Mouse (Mus musculus): ENCODE results near the gene Snapc2.
A peak's percentile ranks its signal among the peaks of the same experiment; 100 is the strongest.

Gene Snapc2

GRCm38 (mm10) chr8:4265160-4265914 lies 12.5 kb downstream of the Snapc2 start:
- DNase-seq (ENCODE audit: low read depth, low spot score), result no peak

GRCm38 (mm10) chr8:4267627-4268026 lies 14.7 kb downstream of the Snapc2 start:
- DNase-seq (ENCODE audit: low read depth, low spot score), result peak; percentile 72

- DNase-seq (ENCODE audit: low read depth, low spot score), result no peak
Measured at GRCm38 (mm10) chr8:4269609-4270008, 16.7 kb downstream of the Snapc2 start.

DNA sequence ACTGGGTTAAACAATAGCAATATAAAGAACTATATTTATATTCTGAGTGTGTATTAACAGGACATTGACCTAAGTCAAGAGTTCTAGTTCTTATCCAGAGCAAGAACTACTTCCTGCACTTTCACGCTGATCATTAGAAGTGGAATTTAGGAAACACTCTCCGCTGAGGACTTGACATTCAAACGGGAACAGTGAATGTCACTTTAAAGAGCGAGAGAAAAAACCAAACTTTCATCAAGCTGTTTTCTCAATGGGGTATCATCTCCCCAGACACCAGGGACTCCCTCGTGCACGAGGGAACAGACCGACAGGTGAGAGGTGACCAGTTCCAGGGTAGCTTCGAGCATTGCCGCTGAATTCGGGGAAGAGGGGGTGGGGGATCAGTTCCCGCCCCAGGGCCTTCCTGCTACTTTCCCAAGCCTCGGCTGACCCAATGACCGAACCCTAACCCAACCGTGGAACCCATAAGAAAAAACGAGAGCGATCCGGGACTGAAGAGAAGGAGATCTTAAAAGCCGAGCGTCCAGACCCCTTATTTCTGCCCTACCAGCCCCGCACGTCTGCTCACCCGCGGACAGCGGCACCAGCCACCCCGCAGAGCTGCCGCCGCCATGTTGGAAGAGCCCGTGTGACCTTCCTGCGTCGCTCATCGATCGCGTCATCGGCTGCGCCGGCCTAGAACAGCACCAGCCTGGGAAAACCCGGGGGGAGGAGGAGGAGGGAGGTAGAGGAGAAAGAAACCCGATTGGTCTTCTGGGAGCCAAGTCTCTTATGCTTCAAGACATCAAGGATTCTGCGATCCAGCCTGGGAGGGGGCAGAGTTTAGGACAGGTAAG lies 22.6 kb downstream of the Snapc2 start, which contains the start of gene Timm44:
Gene Timm44, minus strand, starts transcription at position 639 of the 836 bp plus-strand sequence.
- peak; percentile 97 for DNase-seq (ENCODE audit: low read depth, low spot score)

DNA sequence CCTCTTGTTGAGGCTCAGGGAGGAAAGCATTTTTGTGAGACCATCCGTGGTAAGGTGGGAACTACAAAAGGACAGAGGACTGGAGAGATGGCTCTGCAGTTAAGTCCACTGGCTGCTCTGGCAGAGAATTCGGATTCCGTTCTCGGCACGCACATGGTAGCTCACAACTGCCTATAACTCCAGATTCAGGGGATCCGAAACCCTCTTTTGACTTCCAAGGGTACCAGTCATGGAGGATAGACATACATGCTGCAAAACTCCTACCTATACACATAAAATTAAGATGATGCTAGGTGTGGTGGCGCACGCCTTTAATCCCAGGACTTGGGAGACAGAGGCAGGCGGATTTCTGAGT lies 23.2 kb downstream of the Snapc2 start:
- DNase-seq (ENCODE audit: low read depth, low spot score), result no peak

DNA sequence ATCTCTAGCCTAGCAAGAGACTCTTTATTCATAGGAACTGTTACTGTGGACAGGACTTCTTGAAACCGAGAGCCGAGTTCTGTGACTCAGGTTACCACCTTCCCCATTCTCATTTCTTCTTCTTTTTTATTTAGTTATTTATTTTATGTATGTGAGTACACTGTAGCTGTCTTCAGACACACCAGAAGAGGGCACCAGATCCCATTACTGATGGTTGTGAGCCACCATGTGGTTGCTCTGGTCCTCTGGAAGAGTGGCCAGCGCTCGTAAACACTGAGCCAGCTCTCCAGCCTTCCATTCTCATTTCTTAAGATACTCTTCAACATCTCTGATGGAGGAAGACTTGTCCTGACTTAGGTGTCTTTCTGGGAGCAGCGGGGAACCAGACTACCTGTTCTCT lies 39.9 kb downstream of the Snapc2 start:
- DNase-seq (ENCODE audit: low read depth, low spot score), result no peak

- no peak for DNase-seq (ENCODE audit: low read depth, low spot score)
Measured at GRCm38 (mm10) chr8:4297822-4298221, 44.9 kb downstream of the Snapc2 start.

DNA sequence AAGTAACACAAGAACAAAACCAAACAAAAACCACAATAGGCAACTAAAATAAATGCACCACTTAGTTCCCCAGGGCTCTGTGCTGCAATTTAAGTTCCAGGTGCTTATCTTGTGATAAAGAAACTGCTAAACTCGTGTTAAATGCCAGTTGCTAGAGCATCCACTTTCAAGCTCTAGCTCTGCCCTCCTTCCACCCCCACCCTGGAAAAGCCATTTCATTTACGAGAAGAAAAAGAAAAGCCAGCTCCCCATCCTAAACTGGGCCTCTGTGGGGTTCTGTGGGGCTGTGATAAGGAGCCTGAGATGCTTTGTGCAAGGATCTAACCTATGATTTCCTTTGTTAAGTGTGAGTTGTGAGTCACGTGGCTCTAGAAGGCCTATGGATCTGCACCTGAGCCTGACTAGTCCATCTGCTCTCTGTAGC lies 51.3 kb downstream of the Snapc2 start:
- DNase-seq (ENCODE audit: low read depth, low spot score), result no peak
